Mouse (Mus musculus) brown adipose tissue, adult 24 weeks (tissue): ENCODE results near the gene Rab34. TPM values are rescaled to one million over a fixed set of nuclear protein-coding genes. Genes with fewer than 3 reads are reported as not detected.
A peak's percentile ranks its signal among the peaks of the same experiment; 100 is the strongest.

Source experiments
- H3K27ac ChIP-seq: fragments of 200-500 bp; replicated peaks from 2 replicates; pipeline ENCODE4 v1.5.1; 2012; ENCODE audit warnings: low read depth, mild to moderate bottlenecking, low read length
- H3K4me1 ChIP-seq: fragments of 200-500 bp; 2 replicates; pipeline ENCODE4 v1.6.1; 2012; ENCODE audit warnings: low read length, mixed read lengths; ENCODE audit not compliant: control insufficient read depth, insufficient read depth, insufficient read length
- H3K4me3 ChIP-seq: fragments of 200-500 bp; 2 replicates; pipeline ENCODE4 v1.5.1; 2012; ENCODE audit warnings: low read depth, mild to moderate bottlenecking, low read length, moderate library complexity; ENCODE audit not compliant: insufficient read depth
- polyA plus RNA-seq: library from polyadenylated mRNA; stranded (reverse); fragments of >200 nt; gene quantifications from 2 replicates; pipeline ENCODE4 v1.2.4, GENCODE M21; 2012; ENCODE audit not compliant: missing spikeins, insufficient read depth, insufficient read length

Gene Rab34
- polyA plus RNA-seq, 1 experiment: 78.8 TPM

- Histone ChIP-seq H3K4me1 (no peaks in the 10 kb centered on the region), H3K4me3 (no peak overlapping the region), H3K27ac (peak overlapping the region; percentile 25; the same call in 1 of the 2 replicates)
These were observed 22.4 kb downstream of the Rab34 start for GRCm38 (mm10) chr11:78210615-78211014.

- no peak overlapping the region for H3K27ac ChIP-seq
- H3K4me1 ChIP-seq: no peaks in the 10 kb centered on the region
- H3K4me3 ChIP-seq: no peak overlapping the region
These were observed 23.3 kb downstream of the Rab34 start for GRCm38 (mm10) chr11:78211513-78211912.

- Histone ChIP-seq H3K4me3 (no peak overlapping the region), H3K4me1 (no peaks in the 10 kb centered on the region), H3K27ac (no peak overlapping the region)
These were observed 25.0 kb downstream of the Rab34 start for GRCm38 (mm10) chr11:78213086-78213817.

GRCm38 (mm10) chr11:78215709-78216317 lies 27.6 kb downstream of the Rab34 start:
- no peaks in the 10 kb centered on the region for H3K4me1 ChIP-seq
- no peak overlapping the region for H3K27ac ChIP-seq

GRCm38 (mm10) chr11:78223586-78223985 lies 35.4 kb downstream of the Rab34 start:
- Histone ChIP-seq H3K27ac (no peak overlapping the region), H3K4me3 (no peak overlapping the region), H3K4me1 (no peaks in the 10 kb centered on the region)

More at GRCm38 (mm10) chr11:78215709-78216317, 27.6 kb downstream of the Rab34 start:
- no peak overlapping the region for H3K4me3 ChIP-seq

- Histone ChIP-seq H3K4me1 (no peaks in the 10 kb centered on the region), H3K4me3 (no peak overlapping the region)
These were observed 43.3 kb downstream of the Rab34 start for GRCm38 (mm10) chr11:78231518-78231917.

GRCm38 (mm10) chr11:78240193-78240857 lies 52.1 kb downstream of the Rab34 start:
- H3K4me1 ChIP-seq: no peaks in the 10 kb centered on the region
- no peak overlapping the region for H3K4me3 ChIP-seq
- H3K27ac ChIP-seq: no peak overlapping the region

More at GRCm38 (mm10) chr11:78231518-78231917, 43.3 kb downstream of the Rab34 start:
- H3K27ac ChIP-seq: no peak overlapping the region

Other genes starting within 250 kb of the Rab34 start
- gene Phf12, start 205.7 kb upstream of the Rab34 start, polyA plus RNA-seq: 9.6 and 13.3 TPM in 2 replicates
- 3.0 and 3.4 TPM in 2 replicates for gene Dhrs13, start 156.2 kb upstream of the Rab34 start, polyA plus RNA-seq
- 74.4 and 110 TPM in 2 replicates for gene Flot2, start 150.5 kb upstream of the Rab34 start, polyA plus RNA-seq
- 33.8 and 38.9 TPM in 2 replicates for gene Eral1, start 108.0 kb upstream of the Rab34 start, polyA plus RNA-seq
- gene Fam222b, start 93.8 kb upstream of the Rab34 start, polyA plus RNA-seq: 5.8 and 7.5 TPM in 2 replicates
- gene Traf4, start 22.8 kb upstream of the Rab34 start, polyA plus RNA-seq: 45.7 and 47.5 TPM in 2 replicates
- 3.2 and 6.3 TPM in 2 replicates for gene Nek8, start 11.8 kb upstream of the Rab34 start, polyA plus RNA-seq
- gene Tlcd1, start 11.7 kb upstream of the Rab34 start, polyA plus RNA-seq: 77.2 and 118 TPM in 2 replicates
- gene Rpl23a, start 4.8 kb upstream of the Rab34 start, polyA plus RNA-seq: 881 and 950 TPM in 2 replicates
- 102 and 105 TPM in 2 replicates for gene Proca1, start 5.0 kb downstream of the Rab34 start, polyA plus RNA-seq
- 42.0 and 44.9 TPM in 2 replicates for gene Sdf2, start 57.3 kb downstream of the Rab34 start, polyA plus RNA-seq
- gene Supt6, start 57.6 kb downstream of the Rab34 start, polyA plus RNA-seq: 20.1 and 20.7 TPM in 2 replicates
- 74.3 and 104 TPM in 2 replicates for gene 2610507B11Rik, start 73.3 kb downstream of the Rab34 start, polyA plus RNA-seq
- not detected in 2 replicates for gene BC030499, start 102.4 kb downstream of the Rab34 start, polyA plus RNA-seq
- 0.29 and 0.87 TPM in 2 replicates for gene Spag5, start 113.1 kb downstream of the Rab34 start, polyA plus RNA-seq
- gene Aldoc, start 134.5 kb downstream of the Rab34 start, polyA plus RNA-seq: 1.9 and 2.3 TPM in 2 replicates
- 14.4 and 19.7 TPM in 2 replicates for gene Pigs, start 140.0 kb downstream of the Rab34 start, polyA plus RNA-seq
- 16.9 and 30.7 TPM in 2 replicates for gene Unc119, start 155.1 kb downstream of the Rab34 start, polyA plus RNA-seq
- gene Foxn1, start 198.1 kb downstream of the Rab34 start, polyA plus RNA-seq: not detected in 2 replicates
- gene Slc13a2, start 233.8 kb downstream of the Rab34 start, polyA plus RNA-seq: not detected in 2 replicates